Comparison of ENCODE assay signal across 27 mouse cellular contexts in genomic region chr13:69633988-69634387, GRCm38 (mm10). TPM values are rescaled to one million over a fixed set of nuclear protein-coding genes. Genes with fewer than 3 reads are reported as not detected.
DNase-seq lines count a peak whose midpoint lies in the region; ATAC-seq and TF ChIP-seq lines count a peak whose summit lies in the region.
"Had no signal": no experiment of that assay in that cellular context is flagged by ENCODE, and none has a peak within 500 bp of the region (broad histone marks: within the 10 kb centered on the region; RNA-seq: fewer than 3 reads in every experiment).

No protein-coding gene starts in this region.

- no peak overlapping the region for H3K27ac ChIP-seq in liver, embryonic 12.5 days
- H3K27ac ChIP-seq in liver, embryonic 11.5 days (ENCODE audit: low read depth, low read length): no peak overlapping the region
- peak overlapping the region; percentile 31; the same call in 1 of the 2 replicates for H3K27ac ChIP-seq in MEL (ENCODE audit: control insufficient read depth, low read depth, low read length)
- H3K27ac ChIP-seq: embryonic facial prominence, embryonic 12.5 days; embryonic facial prominence, embryonic 15.5 days; gastrocnemius, adult 2 months; heart, embryonic 10.5 days; heart, embryonic 13.5 days; hindbrain, embryonic 14.5 days; hindbrain, postnatal 0 days had no signal

- no peaks in the 10 kb centered on the region for H3K27me3 ChIP-seq in liver, embryonic 12.5 days (replicated peaks)
- no peaks in the 10 kb centered on the region for H3K27me3 ChIP-seq in liver, embryonic 11.5 days (replicated peaks; ENCODE audit: control insufficient read depth, insufficient read depth, low read length)
- no peaks in the 10 kb centered on the region for H3K27me3 ChIP-seq in G1E (ENCODE audit: insufficient read depth, low read length)
- H3K27me3 ChIP-seq in MEL (ENCODE audit: control insufficient read depth in 1 of 2, insufficient read depth in 2 of 2, low read length in 2 of 2): no peaks in the 10 kb centered on the region
- H3K27me3 ChIP-seq: embryonic facial prominence, embryonic 12.5 days; embryonic facial prominence, embryonic 15.5 days; heart, embryonic 13.5 days; Patski had no signal

- no peak for TF ChIP-seq POLR2A in MEL (IDR thresholded peaks at IDR 0.05; ENCODE audit: control insufficient read depth in 1 of 2, insufficient read depth in 1 of 2, low read depth in 1 of 2, low read length in 2 of 2, poor library complexity in 1 of 2)

- H3K79me2 ChIP-seq in MEL (ENCODE audit: control insufficient read depth, insufficient read depth, low read length, poor library complexity): peaks cover 3% of the 10 kb centered on the region; the same call in 1 of the 2 replicates

- H3K4me1 ChIP-seq in liver, embryonic 12.5 days: peaks cover 5% of the 10 kb centered on the region; the same call in 1 of the 2 replicates
- H3K4me1 ChIP-seq in liver, embryonic 11.5 days (replicated peaks; ENCODE audit: control insufficient read depth, insufficient read depth, low read length): no peaks in the 10 kb centered on the region
- H3K4me1 ChIP-seq in G1E (ENCODE audit: insufficient read depth, low read depth, low read length): peaks cover 48% of the 10 kb centered on the region
- H3K4me1 ChIP-seq in MEL (ENCODE audit: control insufficient read depth in 1 of 2, insufficient read depth in 2 of 2, low read length in 2 of 2): peaks cover 2 to 17% of the 10 kb centered on the region in 2 experiments
- H3K4me1 ChIP-seq: embryonic facial prominence, embryonic 12.5 days; embryonic facial prominence, embryonic 15.5 days; heart, embryonic 10.5 days; heart, embryonic 13.5 days had no signal

- DNase-seq in liver, embryonic 11.5 days (ENCODE audit: low spot score): no peak
- DNase-seq in G1E (ENCODE audit: low spot score): peak; percentile 22
- DNase-seq in MEL (ENCODE audit: low read depth, low spot score): no peak
- no peak for DNase-seq in layer of hippocampus, adult 11-12 months (ENCODE audit: low spot score)
- DNase-seq in thymus, postnatal 4 days: no peak
- DNase-seq: adrenal gland, adult 2 months; adrenal gland, postnatal 14 days; cerebellum, adult 11 months; cerebellum, adult 2 months; cerebellum, adult 9-11 months; cerebellum, postnatal 25 days; forebrain, postnatal 0 days; gastrocnemius, adult 2 months; gastrocnemius, postnatal 14 days; heart, adult 18-20 months; heart, postnatal 14 days; heart, postnatal 4 days had no signal

- H3K36me3 ChIP-seq in liver, embryonic 12.5 days: peaks cover 99% of the 10 kb centered on the region
- peaks cover 63% of the 10 kb centered on the region for H3K36me3 ChIP-seq in liver, embryonic 11.5 days (ENCODE audit: control insufficient read depth, insufficient read depth, low read length)
- H3K36me3 ChIP-seq in G1E (replicated peaks) (peaks cover 99% of the 10 kb centered on the region), MEL (ENCODE audit: control insufficient read depth in 1 of 2, insufficient read depth in 2 of 2, low read length in 2 of 2) (peaks cover 20 to 21% of the 10 kb centered on the region in 2 experiments)

- no peak overlapping the region for H3K4me2 ChIP-seq in liver, embryonic 12.5 days
- H3K4me2 ChIP-seq in liver, embryonic 11.5 days: no peak overlapping the region
- H3K4me2 ChIP-seq: embryonic facial prominence, embryonic 12.5 days; embryonic facial prominence, embryonic 15.5 days; heart, embryonic 13.5 days; hindbrain, embryonic 14.5 days had no signal

- no peaks in the 10 kb centered on the region for H3K9me3 ChIP-seq in liver, embryonic 12.5 days (replicated peaks)
- H3K9me3 ChIP-seq in liver, embryonic 11.5 days (ENCODE audit: control insufficient read depth, low read length): no peaks in the 10 kb centered on the region
- H3K9me3 ChIP-seq in G1E (replicated peaks) (no peaks in the 10 kb centered on the region), MEL (replicated peaks; ENCODE audit: insufficient read depth, low read length) (no peaks in the 10 kb centered on the region)
- H3K9me3 ChIP-seq: embryonic facial prominence, embryonic 12.5 days; embryonic facial prominence, embryonic 15.5 days; heart, embryonic 10.5 days; heart, embryonic 13.5 days had no signal

- H3K4me3 ChIP-seq in liver, embryonic 12.5 days: no peak overlapping the region
- no peak overlapping the region for H3K4me3 ChIP-seq in liver, embryonic 11.5 days (ENCODE audit: low read depth, low read length)
- no peak overlapping the region for H3K4me3 ChIP-seq in G1E (ENCODE audit: low read depth, low read length)
- H3K4me3 ChIP-seq in MEL (ENCODE audit: control insufficient read depth in 1 of 2, insufficient read depth in 1 of 2, low read depth in 2 of 2, low read length in 2 of 2): no peak overlapping the region
- H3K4me3 ChIP-seq: embryonic facial prominence, embryonic 12.5 days; embryonic facial prominence, embryonic 15.5 days; gastrocnemius, adult 2 months; heart, embryonic 10.5 days; heart, embryonic 13.5 days had no signal

- TF ChIP-seq EP300 in MEL (IDR thresholded peaks at IDR 0.05; ENCODE audit: low read depth in 1 of 2, low read length in 2 of 2): peak; percentile 71 to 83

- no peak for TF ChIP-seq RAD21 in MEL (IDR thresholded peaks at IDR 0.05; ENCODE audit: low read depth, low read length)

- H3K9ac ChIP-seq in liver, embryonic 12.5 days: no peak overlapping the region
- H3K9ac ChIP-seq in liver, embryonic 11.5 days (ENCODE audit: low read depth, low read length): no peak overlapping the region
- no peak overlapping the region for H3K9ac ChIP-seq in MEL (ENCODE audit: control insufficient read depth, low read depth, low read length, poor library complexity, severe bottlenecking)
- H3K9ac ChIP-seq: embryonic facial prominence, embryonic 12.5 days; embryonic facial prominence, embryonic 15.5 days; forebrain, postnatal 0 days; heart, embryonic 13.5 days; hindbrain, embryonic 14.5 days had no signal

- WGBS in liver, embryonic 12.5 days (ENCODE audit: insufficient replicate concordance): 50% methylated on average over 2 of the region's 2 CpGs
- WGBS in liver, embryonic 11.5 days: 66% methylated on average over 2 of the region's 2 CpGs

- 0 out of 2 replicates have a peak, but pooled peaks have one; percentile 27 for ATAC-seq in liver, embryonic 12.5 days
- no peak for ATAC-seq in liver, embryonic 11.5 days (replicated peaks; ENCODE audit: low FRiP score)
- peak; percentile 76 for ATAC-seq in G1E (ENCODE audit: extremely low read depth, insufficient number of reproducible peaks, low FRiP score, poor library complexity, severe bottlenecking)
- ATAC-seq: CD4-positive, CD25-positive, alpha-beta regulatory T cell, adult 4 months; forebrain, embryonic 14.5 days; hindbrain, postnatal 0 days; Patski had no signal

- TF ChIP-seq CTCF in G1E (IDR thresholded peaks at IDR 0.05; ENCODE audit: low read depth, low read length) (no peak), MEL (IDR thresholded peaks at IDR 0.05 in 2 of 3, conservative IDR thresholded peaks at IDR 0.05 in 1 of 3; ENCODE audit: control insufficient read depth in 1 of 3, insufficient read depth in 1 of 3, low read depth in 2 of 3, low read length in 3 of 3, poor library complexity in 1 of 3, severe bottlenecking in 1 of 3) (no peak)

TF ChIP-seq in MEL, 35 proteins besides CTCF, POLR2A, EP300 and RAD21:
- peak; percentile 33; the same call in 1 of the 2 replicates for TF ChIP-seq SIN3A (IDR thresholded peaks at IDR 0.05; ENCODE audit: low read length)
- TF ChIP-seq ZNF384 (IDR thresholded peaks at IDR 0.05; ENCODE audit: low read depth, low read length): no peak
- peak; percentile 40; the same call in 1 of the 2 replicates for TF ChIP-seq USF1 (IDR thresholded peaks at IDR 0.05; ENCODE audit: low read depth, low read length)
- no peak for TF ChIP-seq CHD2 (IDR thresholded peaks at IDR 0.05; ENCODE audit: low read length)
- TF ChIP-seq GATA1 (IDR thresholded peaks at IDR 0.05; ENCODE audit: low read depth, low read length): peak; percentile 81
- no peak for TF ChIP-seq E2F4 (IDR thresholded peaks at IDR 0.05; ENCODE audit: borderline replicate concordance, low read depth, low read length)
- TF ChIP-seq MEF2A (IDR thresholded peaks at IDR 0.05; ENCODE audit: extremely low read depth, insufficient replicate concordance, low read depth, low read length, poor library complexity, severe bottlenecking): no peak
- TF ChIP-seq BHLHE40 (IDR thresholded peaks at IDR 0.05; ENCODE audit: borderline replicate concordance, low read depth, low read length): peak; percentile 78
- TF ChIP-seq UBTF (IDR thresholded peaks at IDR 0.05; ENCODE audit: borderline replicate concordance, insufficient read depth, low read depth, low read length): no peak
- TF ChIP-seq ETS1 (IDR thresholded peaks at IDR 0.05; ENCODE audit: low read depth, low read length): peak; percentile 72
- 0 out of 2 replicates have a peak, but pooled peaks have one; percentile 43 for TF ChIP-seq MYB (IDR thresholded peaks at IDR 0.05; ENCODE audit: low read depth, low read length)
- peak; percentile 30; the same call in 1 of the 2 replicates for TF ChIP-seq TAL1 (IDR thresholded peaks at IDR 0.05; ENCODE audit: low read length)
- TF ChIP-seq RCOR1 (IDR thresholded peaks at IDR 0.05; ENCODE audit: low read depth, low read length): peak; percentile 39; the same call in 1 of the 2 replicates
- peak; percentile 83 for TF ChIP-seq TCF12 (IDR thresholded peaks at IDR 0.05; ENCODE audit: low read depth, low read length)
- no peak for TF ChIP-seq TBP (IDR thresholded peaks at IDR 0.05; ENCODE audit: low read depth, low read length)

RNA-seq across cellular contexts. Expression of gene Srd5a1, which starts 22.7 kb away (rescaled TPM):
- polyA plus RNA-seq in liver, embryonic 12.5 days (2016; fragmentation: Nextera tagmentation; extraction: Ambion mirVana): 5.2 and 6.0 TPM in 2 replicates
- polyA plus RNA-seq in liver, embryonic 11.5 days (2014; fragmentation: Nextera tagmentation; extraction: Ambion mirVana): 9.9 and 10.3 TPM in 2 replicates
- total RNA-seq in G1E (2014; fragmentation: Nextera tagmentation): 2.9 and 7.1 TPM in 2 replicates
- total RNA-seq in G1E (2017): 4.1 and 6.8 TPM in 2 replicates
- polyA plus RNA-seq in G1E (2012): 3.1 and 3.8 TPM in 2 replicates
- total RNA-seq in MEL (2012; rRNA removed): 4.0 and 7.7 TPM in 2 replicates
- polyA plus RNA-seq in MEL (2012; ENCODE audit: insufficient read depth in 1 of 2, insufficient read length in 2 of 2, low read depth in 1 of 2, low replicate concordance in 2 of 2, missing spikeins in 1 of 2): 10 to 100 TPM in 1 of 2 experiments, not detected in 1; 10.5 TPM
